Mouse (Mus musculus): ENCODE results near the gene Tubg1.

Tubg1 gene

DNA sequence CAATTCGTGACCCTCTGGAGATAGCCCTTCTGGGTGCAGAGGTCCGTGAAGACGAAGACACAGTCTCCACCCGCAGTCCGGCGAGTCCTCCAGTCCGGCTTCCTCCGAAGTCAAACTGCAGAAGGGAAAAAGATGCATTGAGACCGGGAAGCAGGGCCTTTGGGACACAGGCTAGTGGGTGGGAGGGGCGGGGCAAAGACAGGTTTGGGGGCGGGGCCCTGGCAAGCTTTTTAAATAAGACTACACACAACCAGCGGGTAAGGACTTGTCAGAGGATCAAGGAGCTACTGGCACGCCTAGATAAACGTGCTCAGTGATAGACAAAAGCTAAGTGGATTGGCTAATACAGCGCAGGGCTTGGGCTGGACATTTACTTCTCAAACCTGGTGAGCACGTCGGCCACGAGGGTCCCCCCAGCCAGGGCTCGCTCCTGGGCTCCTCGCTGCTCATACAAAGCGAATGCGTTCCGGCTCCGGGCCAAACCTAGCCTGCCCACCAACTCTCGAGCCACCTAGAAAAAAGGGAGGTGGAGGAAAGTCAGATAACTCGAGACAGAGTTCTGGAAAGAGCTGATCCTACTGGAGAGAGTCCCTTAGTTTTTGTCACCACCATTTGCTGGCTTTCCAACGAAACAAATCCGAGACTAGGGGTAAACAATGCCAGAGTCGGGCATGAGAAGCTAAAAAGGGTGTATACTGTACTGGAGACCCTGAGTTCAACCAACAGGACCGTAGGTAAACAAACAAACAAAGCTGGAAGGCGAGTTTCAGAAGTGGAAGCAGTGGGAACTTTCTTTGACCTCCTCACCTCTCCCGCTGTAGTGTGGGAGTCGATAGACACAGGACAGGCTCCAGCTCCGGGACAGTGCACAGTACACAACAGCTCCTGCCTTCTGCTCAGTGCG, 45.2 kb downstream of the Tubg1 start:
- no peak for DNase-seq (ENCODE audit: low spot score)

DNA sequence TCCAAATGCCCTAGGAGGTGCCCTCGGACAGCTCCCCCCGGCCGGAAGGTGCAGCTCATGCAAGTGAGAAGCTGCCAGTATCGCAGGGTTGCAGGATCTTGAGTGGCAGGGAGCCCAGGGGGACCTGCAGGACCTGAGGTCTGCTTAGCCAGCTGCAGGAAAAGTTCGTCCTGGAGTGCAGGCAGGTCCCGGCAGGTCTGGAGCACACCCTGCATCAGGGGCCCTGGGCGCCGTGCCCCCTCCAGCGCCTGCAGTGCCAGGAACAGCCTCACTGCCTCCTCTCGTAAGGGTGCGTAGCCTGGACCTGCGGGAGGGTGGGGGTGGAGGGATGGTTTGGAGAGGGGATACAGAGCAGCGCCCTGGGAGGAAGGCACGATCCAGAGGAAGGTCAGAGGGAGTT, 46.6 kb downstream of the Tubg1 start:
- no peak for DNase-seq (ENCODE audit: low spot score)

DNA sequence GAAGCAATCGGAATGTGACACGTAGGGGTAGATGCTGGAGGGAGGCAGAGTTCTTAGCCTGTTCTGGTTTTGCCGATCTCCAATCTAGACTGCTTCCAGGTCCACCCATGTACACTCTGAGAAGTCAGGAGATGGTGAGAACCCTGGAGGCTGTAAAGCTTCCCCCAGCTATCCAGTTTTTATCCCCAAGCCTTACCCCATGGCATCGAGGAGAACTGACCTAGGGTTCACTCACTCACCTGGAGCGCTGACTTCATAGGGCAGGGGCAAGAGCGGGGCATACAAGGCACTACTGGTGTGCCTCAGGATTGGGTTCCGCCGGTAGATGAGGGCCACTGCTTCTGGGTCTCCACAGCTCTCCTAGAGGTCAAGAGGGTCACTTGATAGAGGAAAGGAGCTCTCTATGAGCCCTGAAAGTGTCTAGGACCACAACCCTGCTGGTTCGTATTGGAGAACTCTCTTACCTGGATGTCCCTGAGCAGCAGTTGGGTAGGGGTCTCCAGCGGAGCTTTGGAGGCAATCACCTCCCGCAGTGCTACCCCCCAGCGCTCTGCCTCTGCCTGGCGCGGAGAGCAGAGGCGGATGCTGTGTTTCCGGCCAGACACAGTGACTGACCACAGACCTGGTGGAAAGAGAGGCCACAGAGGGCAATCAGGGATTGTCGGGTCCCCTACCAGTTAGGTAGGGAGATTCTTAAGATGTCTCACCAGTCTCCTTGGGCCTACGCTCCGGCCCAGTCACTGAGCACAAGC, 47.6 kb downstream of the Tubg1 start:
- DNase-seq (ENCODE audit: low spot score): no peak

DNA sequence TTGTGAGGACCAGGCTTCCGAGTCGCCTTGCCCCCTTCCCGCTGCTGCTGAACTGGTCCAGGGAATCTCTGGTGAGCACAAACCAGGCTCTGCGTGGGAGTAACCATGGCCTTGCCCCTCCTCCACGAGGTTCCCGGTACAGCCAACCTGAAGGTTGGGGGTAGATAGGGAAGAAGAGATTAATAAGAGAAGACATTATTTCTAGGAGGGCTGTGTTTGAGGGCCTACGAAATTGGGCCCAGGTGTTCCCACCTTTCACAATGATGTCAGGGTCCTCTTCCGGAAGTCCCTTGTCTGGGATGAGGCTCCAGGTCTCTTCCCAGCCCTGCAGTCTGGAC, 48.2 kb downstream of the Tubg1 start:
- DNase-seq (ENCODE audit: low spot score): no peak

DNA sequence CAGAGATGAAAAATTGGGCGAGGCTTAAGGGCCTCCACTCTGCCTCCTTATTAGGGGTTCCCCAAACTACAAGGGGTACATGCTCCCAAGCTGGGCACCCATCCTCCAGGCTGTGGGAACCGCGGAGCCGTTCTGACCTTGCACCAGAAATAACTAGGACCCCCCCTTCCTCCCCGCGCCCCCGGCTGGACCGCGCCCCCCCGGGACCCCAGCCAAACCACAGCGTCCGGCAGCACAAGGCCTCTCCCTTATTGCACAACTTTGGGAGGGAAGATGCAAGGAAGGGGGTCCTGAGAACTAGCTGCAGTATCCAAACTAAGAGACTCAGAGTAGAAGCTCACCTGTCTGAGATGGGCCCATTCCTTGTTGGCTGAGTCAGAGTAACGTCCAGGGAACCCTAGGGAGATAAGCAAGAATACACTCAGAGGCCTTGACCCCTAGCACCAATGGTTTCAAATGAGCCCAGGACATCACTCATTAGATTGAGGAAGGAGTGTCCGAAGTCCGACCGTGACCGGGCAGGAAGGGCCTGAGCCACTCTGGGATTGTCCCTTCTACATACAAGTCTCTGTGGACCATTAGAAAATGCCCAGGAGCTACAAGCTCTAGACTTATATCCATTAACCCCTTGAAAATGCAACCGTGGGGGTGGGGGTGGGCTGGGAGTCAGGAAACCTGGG, 48.7 kb downstream of the Tubg1 start:
- DNase-seq (ENCODE audit: low spot score): no peak

DNA sequence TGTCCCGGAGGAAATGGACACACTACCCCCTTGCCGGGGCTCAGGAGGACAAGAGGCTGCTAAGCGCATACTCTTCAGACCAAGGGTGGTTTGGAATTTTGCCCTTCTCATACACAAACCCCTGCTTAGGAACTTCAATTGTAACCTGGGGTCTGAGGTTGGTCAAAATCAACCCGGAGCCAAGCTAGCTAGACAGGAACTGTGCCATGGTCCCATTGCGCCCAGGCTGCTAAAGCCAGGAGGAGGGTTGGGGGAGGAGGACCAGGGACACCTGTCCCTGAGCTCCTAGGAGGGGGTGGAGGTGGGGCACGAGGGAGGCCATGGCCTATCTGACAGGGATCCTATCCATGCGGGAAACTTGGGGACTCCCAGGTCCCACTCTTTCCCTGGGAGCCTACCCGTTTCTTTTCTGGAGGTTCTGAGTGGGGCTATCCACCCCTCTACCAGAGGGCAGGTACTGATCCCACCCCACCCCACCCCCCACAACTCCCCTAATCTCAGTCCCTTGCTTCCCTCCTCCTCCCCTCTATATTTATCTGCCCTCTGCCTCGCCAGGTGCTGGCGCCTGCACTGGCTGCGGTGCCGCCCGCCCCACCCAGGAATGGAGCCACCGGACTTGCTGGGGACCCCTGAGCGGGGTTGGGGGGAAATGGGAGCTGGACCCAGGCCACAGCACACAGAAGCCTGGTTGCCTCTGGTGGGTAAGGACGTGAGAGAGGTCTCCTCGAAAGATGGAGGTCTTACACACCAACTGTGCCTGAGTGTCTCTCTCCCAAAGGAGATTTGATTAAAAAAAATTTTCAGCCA, 49.8 kb downstream of the Tubg1 start:
- DNase-seq (ENCODE audit: low spot score): no peak

DNA sequence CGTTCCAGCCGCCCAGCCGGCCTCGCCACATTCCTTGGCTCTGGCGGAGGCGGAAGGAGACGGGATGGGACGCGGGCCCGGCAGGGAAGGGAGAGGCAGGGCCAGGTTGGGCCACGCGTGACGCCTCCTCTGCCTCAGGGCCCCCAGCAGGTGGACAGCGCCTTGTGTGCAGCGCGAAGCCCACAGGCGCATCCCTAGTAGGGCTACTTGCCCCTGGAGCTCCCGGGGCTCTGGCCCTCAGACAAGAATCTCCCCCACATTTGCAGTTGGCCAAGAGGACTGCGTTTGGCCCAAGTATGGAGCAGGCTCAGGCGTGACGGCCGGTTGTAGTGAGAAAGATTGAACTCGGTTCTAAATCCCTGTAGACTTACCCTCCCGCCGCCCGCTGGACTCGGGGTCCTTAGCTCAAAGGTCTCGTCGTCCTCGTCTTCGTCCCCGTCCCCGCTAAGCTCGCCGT, 50.6 kb downstream of the Tubg1 start, which contains the start of gene Cntnap1:
Gene Cntnap1, plus strand, starts transcription at position 170 of the 457 bp plus-strand sequence.
- DNase-seq (ENCODE audit: low spot score): no peak

DNA sequence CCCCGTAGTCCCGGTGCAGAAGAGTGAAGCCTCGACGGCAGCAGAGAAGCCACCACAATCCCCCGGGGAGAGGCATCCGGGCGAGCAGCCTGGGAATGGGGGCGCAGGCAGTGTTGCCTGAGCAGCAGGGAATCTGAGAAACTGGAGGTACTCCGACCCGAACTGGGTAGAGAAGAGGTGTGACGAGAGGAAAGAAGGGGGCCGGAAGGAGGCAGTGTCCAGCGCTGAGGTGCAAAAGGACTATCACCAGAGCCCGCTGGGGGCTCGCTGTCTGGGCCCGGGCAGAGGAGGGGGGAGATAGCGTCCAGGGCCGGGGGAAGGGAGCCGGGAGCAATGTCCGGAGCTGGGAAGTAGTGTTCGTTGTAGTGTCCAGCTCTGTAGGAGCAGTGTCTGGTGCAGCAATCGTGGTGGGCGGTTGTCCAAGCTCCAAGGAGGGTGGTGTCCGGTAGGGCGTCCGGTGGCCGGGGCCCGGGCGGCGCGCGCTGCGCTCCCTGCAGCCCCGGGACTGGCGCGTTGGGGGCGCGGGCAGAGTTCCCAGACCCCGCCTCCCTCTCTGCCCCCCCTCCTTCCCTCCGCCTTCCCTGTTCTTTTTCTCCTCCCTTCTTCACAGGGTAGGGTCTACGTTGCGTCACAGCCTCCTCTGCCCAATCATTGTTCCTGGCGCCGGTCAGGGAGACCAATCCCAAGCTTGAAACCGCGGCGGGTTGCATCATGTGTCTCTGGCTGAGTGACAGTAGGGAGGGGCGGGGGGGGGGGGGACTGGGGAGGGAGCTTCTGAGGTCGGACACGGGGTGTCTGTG, 51.3 kb downstream of the Tubg1 start, which contains the start of gene Plekhh3:
Gene Plekhh3, minus strand, starts transcription at position 541 of the 800 bp plus-strand sequence.
- peak; percentile 97 for DNase-seq (ENCODE audit: low spot score)

DNA sequence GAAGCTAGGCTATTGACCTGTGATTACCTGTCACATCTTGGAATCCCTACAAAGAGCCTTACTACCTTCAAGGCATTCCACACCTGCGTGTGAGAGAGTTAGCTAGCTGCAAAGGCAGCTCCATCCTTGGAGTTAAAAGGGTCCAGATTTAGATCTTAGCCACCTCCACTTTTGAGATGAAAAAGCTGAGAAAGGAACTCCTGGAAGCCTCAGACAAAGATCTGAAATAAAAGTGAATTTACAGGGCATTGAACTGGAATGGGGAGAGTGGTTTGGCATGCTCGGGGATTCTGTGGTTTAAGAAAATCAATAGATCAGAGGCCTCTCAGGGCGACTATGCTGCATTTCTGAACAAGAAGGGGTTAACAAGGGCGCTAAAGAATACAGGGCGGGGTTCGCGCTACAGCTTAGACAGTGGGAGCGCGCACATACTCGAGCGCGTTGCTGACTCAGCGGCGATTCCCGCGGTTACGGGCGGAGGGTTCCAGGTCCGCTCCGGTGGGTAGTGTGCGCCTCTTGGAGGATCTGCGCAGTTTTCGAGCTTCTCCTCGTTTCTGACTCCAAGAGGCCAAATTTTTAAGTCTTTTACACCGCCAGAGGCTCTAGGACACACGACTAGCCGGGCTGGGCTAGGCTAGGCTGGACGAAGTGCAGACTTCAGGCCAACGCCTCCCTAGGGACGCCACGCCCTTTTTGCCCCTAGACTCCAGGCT, 52.1 kb downstream of the Tubg1 start:
- peak; percentile 73 for DNase-seq (ENCODE audit: low spot score)

DNA sequence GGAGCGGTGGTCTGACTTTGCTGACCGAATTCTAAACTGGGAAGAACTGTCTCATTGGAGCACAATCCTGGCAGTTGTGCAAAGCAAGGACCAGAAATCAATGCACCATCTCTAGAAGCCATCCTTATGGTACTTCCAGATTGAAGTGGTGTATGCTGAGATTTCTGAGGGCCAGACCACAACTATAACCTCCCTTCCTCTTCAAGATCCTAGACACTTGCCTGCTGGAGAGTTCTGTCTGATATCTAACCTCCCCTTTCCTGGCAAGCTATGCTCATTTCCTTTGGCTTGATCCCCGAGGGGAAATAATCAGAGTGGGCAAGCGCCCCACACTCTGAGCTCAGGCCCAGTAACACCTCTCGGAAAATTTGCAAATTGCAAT, 52.7 kb downstream of the Tubg1 start:
- no peak for DNase-seq (ENCODE audit: low spot score)

DNA sequence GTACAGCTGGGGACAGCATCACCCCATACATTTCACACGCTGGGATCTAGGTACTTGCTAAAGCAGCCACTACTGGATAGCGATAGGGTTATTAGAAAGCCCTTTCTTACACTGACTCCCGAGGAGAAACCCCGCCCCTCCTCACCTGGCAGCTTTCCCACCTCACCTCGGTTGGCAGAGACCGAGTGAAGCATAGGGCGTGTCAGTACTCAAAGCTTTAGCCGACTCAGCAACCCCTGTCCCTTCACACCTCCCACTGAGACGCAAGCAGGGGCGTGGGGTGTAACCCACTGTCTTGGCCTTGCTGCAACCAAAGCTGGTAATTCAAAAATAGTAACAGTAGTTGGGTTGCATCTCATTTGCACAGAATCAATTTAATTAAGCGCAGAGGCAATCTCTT, 53.4 kb downstream of the Tubg1 start:
- DNase-seq (ENCODE audit: low spot score): no peak

DNA sequence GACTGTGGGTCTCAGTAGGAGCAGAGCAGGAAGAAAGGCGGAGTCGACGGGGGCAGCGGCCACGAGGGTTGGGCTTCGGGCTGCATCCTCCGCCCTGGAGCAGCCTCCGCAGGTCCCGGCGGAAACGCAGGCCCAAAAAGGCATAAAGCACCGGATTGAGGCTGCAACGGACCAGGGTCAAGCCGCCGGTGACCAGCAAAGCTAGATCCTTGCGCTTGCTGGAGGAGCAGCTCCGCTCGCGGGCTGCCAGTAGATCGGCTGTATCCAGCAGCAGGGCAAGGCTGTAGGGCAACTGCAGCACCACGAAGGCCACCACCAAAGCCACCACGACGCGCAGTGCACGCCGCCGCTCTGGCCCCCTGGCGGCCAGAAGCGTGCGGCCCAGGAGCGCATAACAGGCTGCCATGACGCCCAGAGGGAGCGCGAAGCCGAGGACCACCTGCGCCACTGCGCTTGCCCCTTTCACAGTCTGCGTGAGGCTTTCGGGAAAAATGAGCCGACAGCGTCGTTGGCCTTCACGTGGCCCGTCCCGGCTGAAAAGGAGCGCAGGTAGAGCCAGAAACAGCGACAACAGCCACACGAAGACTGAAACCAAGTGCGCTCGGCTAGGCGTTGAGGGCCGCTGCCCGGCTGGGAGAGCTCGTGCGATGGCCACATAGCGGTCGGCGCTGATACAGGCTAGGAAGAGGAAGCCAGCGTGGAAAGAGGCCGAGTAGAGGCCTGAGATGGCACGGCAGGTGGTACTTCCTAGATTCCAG, 54.1 kb downstream of the Tubg1 start:
- peak; percentile 73 for DNase-seq (ENCODE audit: low spot score)

DNA sequence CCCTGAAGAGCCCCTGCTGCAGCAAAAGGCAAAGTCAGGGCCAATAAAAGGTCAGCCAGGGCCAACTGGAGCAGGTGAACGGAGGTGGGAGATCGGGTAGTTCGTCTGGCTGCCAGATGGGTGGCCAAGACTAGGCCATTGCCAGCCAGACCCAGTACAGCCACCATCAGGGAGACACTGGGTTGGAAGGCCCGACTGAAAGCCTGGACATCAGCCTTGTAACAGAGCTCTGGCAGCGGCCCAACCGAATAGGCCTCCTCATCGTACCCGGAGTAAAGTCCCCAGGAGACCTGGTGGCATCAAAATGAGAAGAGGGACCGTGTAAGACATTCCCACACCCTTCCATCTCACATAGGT, 54.6 kb downstream of the Tubg1 start:
- no peak for DNase-seq (ENCODE audit: low spot score)

DNA sequence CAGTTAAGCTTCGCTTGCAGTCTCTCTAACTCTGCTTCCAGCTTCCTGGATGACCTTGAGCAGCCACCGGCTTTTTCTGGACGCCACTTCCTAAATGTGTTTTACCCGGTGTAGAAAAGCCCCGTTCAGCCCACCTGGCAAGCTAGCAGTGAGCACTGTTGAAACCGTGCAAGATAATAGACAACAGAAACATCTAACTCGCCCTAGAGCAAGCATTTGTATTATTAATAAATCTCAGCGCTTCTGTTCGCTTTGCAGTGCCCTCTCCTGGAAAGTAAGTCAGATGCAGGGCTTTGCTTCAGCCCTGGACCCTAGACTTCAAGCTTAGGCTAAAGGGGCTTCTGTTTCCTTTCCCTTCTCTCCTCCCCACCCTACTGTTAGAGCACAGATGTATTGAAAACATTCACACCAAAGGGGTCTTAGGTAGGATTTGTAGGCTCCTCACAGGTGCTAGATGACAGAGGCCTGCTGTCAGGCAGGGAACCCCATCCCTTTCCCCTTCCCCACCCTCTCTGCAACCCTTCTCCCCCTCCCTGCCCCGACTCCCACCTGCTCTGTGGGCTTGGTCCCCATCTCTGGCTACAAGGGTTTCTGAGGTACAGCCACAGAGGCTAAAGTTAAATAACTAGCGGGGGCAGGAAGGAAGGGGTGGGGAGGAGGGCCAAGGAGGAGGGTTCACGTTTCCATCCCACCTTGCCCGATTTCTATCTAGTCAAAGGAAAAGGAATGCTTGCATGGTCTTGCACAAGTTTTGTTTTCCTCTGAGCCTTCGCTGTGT, 55.3 kb downstream of the Tubg1 start, which contains the start of gene Ccr10:
Gene Ccr10, minus strand, starts transcription at position 593 of the 778 bp plus-strand sequence.
- DNase-seq (ENCODE audit: low spot score): no peak

DNA sequence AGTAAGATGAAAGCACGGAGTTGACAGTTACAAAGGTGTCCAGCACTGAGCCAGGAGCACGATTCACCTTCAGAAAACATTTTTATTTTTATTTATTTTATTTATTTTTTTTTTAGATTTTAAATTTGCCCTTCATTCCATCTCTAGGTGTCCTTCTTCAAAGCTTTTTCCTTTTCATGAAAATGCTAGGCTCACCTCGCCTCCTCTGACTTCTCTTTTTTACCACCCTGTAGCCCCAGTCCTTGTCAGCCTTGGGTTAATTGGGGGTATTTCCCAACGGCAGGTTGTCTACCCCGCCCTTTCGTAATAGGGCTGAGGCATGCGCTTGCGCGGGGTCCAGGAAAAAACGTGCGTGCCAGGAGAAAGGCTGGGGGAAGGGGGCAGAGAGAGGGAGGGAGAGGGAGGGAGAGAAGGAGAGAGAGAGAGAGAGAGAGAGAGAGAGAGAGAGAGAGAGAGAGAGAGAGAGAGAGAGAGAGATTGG, 55.9 kb downstream of the Tubg1 start:
- no peak for DNase-seq (ENCODE audit: low spot score)
